Mouse (Mus musculus) olfactory bulb, adult 2 months (tissue): ENCODE data around the gene A430005L14Rik.

Source experiments
- CTCF ChIP-seq: fragments of 200-500 bp; IDR thresholded peaks from 2 replicates; pipeline ENCODE4 v1.5.1; 2012; ENCODE audit warnings: low read depth, mild to moderate bottlenecking, low read length, moderate library complexity; ENCODE audit not compliant: insufficient read depth
- POLR2A ChIP-seq: fragments of 200-500 bp; IDR thresholded peaks from 2 replicates; pipeline ENCODE4 v1.6.1; 2012; ENCODE audit warnings: mild to moderate bottlenecking, low read depth, low read length, moderate library complexity; ENCODE audit not compliant: insufficient read depth

DNA sequence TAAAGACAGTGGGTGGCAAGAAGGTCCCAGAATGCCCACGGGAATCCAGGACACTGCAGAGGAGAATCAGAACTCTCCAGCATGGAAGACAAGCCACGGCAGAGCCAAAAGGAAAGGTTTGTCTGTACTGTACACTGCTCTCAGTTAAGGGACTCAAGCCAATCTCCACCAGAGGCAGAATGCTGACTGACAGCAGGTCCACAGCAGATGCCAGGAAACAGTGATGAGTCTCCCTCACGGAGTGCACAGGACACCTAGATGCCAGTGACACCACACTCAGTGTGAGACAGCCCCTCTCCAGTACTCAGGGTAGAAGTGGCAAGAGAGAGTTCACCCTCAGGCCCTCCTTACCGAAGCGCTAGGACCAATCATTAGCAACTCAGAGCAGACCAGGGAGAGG is 9.6 kb downstream of the A430005L14Rik start:
- TF ChIP-seq CTCF (no peak), POLR2A (no peak)
